Mouse (Mus musculus): ENCODE measurements around the gene Sucla2. TPM values are rescaled to one million over a fixed set of nuclear protein-coding genes. Genes with fewer than 3 reads are reported as not detected.

Sucla2 gene
- polyA plus RNA-seq, 1 experiment from 2014 or later, result 109 TPM

- 92% methylated on average over 6 of the region's 6 CpGs for WGBS
- Histone ChIP-seq H3K4me1 (replicated peaks; ENCODE audit: control insufficient read depth, insufficient read depth, low read length) (no peaks in the 10 kb centered on the region), H3K4me2 (ENCODE audit: low read depth, low read length) (no peak overlapping the region), H3K36me3 (ENCODE audit: control insufficient read depth, insufficient read depth, low read length) (no peaks in the 10 kb centered on the region), H3K9me3 (ENCODE audit: control insufficient read depth, low read length) (no peaks in the 10 kb centered on the region), H3K27ac (ENCODE audit: low read length) (no peak overlapping the region), H3K27me3 (ENCODE audit: control insufficient read depth, insufficient read depth, low read depth, low read length) (no peaks in the 10 kb centered on the region), H3K9ac (ENCODE audit: low read length) (no peak overlapping the region), H3K4me3 (ENCODE audit: low read length) (no peak overlapping the region)
- no peak for ATAC-seq (ENCODE audit: low read depth)
Observed at GRCm38 (mm10) chr14:73493356-73493755, 31.8 kb upstream of the Sucla2 start.

- no peak overlapping the region for H3K4me2 ChIP-seq (ENCODE audit: low read depth, low read length)
- WGBS, result 66% methylated on average over 6 of the region's 6 CpGs
- no peak overlapping the region for H3K27ac ChIP-seq (ENCODE audit: low read length)
- H3K27me3 ChIP-seq (ENCODE audit: control insufficient read depth, insufficient read depth, low read depth, low read length), result no peaks in the 10 kb centered on the region
- no peaks in the 10 kb centered on the region for H3K9me3 ChIP-seq (ENCODE audit: control insufficient read depth, low read length)
- H3K36me3 ChIP-seq (ENCODE audit: control insufficient read depth, insufficient read depth, low read length), result no peaks in the 10 kb centered on the region
- H3K4me3 ChIP-seq (ENCODE audit: low read length), result no peak overlapping the region
- H3K9ac ChIP-seq (ENCODE audit: low read length), result no peak overlapping the region
- no peaks in the 10 kb centered on the region for H3K4me1 ChIP-seq (replicated peaks; ENCODE audit: control insufficient read depth, insufficient read depth, low read length)
- ATAC-seq (ENCODE audit: low read depth), result no peak
Observed at GRCm38 (mm10) chr14:73494122-73494521, 31.0 kb upstream of the Sucla2 start.

GRCm38 (mm10) chr14:73495753-73496152, 29.4 kb upstream of the Sucla2 start:
- Histone ChIP-seq H3K4me1 (replicated peaks; ENCODE audit: control insufficient read depth, insufficient read depth, low read length) (no peaks in the 10 kb centered on the region), H3K9me3 (ENCODE audit: control insufficient read depth, low read length) (no peaks in the 10 kb centered on the region), H3K27ac (ENCODE audit: low read length) (no peak overlapping the region), H3K27me3 (ENCODE audit: control insufficient read depth, insufficient read depth, low read depth, low read length) (no peaks in the 10 kb centered on the region), H3K9ac (ENCODE audit: low read length) (no peak overlapping the region), H3K4me2 (ENCODE audit: low read depth, low read length) (no peak overlapping the region), H3K36me3 (ENCODE audit: control insufficient read depth, insufficient read depth, low read length) (no peaks in the 10 kb centered on the region), H3K4me3 (ENCODE audit: low read length) (no peak overlapping the region)
- no peak for ATAC-seq (ENCODE audit: low read depth)
- WGBS, result 60% methylated on average over 7 of the region's 7 CpGs

GRCm38 (mm10) chr14:73501283-73501682, 23.8 kb upstream of the Sucla2 start:
- H3K4me1 ChIP-seq (replicated peaks; ENCODE audit: control insufficient read depth, insufficient read depth, low read length), result peaks cover 23% of the 10 kb centered on the region
- H3K27me3 ChIP-seq (ENCODE audit: control insufficient read depth, insufficient read depth, low read depth, low read length), result no peaks in the 10 kb centered on the region
- H3K27ac ChIP-seq (ENCODE audit: low read length), result peak overlapping the region; percentile 44
- H3K36me3 ChIP-seq (ENCODE audit: control insufficient read depth, insufficient read depth, low read length), result no peaks in the 10 kb centered on the region
- ATAC-seq (ENCODE audit: low read depth), result no peak
- H3K9ac ChIP-seq (ENCODE audit: low read length), result no peak overlapping the region
- WGBS, result 88% methylated on average over 9 of the region's 9 CpGs
- no peaks in the 10 kb centered on the region for H3K9me3 ChIP-seq (ENCODE audit: control insufficient read depth, low read length)
- no peak overlapping the region for H3K4me3 ChIP-seq (ENCODE audit: low read length)
- no peak overlapping the region for H3K4me2 ChIP-seq (ENCODE audit: low read depth, low read length)

GRCm38 (mm10) chr14:73501721-73502120, 23.4 kb upstream of the Sucla2 start:
- WGBS, result 42% methylated on average over 6 of the region's 6 CpGs
- peak; percentile 57 for ATAC-seq (ENCODE audit: low read depth)
- Histone ChIP-seq H3K4me1 (replicated peaks; ENCODE audit: control insufficient read depth, insufficient read depth, low read length) (peaks cover 23% of the 10 kb centered on the region), H3K9ac (ENCODE audit: low read length) (no peak overlapping the region), H3K36me3 (ENCODE audit: control insufficient read depth, insufficient read depth, low read length) (no peaks in the 10 kb centered on the region), H3K4me2 (ENCODE audit: low read depth, low read length) (no peak overlapping the region), H3K27ac (ENCODE audit: low read length) (peak overlapping the region; percentile 44), H3K4me3 (ENCODE audit: low read length) (no peak overlapping the region), H3K9me3 (ENCODE audit: control insufficient read depth, low read length) (no peaks in the 10 kb centered on the region), H3K27me3 (ENCODE audit: control insufficient read depth, insufficient read depth, low read depth, low read length) (no peaks in the 10 kb centered on the region)

GRCm38 (mm10) chr14:73502591-73503184, 22.4 kb upstream of the Sucla2 start:
- H3K4me1 ChIP-seq (replicated peaks; ENCODE audit: control insufficient read depth, insufficient read depth, low read length), result peaks cover 23% of the 10 kb centered on the region
- no peak overlapping the region for H3K4me3 ChIP-seq (ENCODE audit: low read length)
- no peaks in the 10 kb centered on the region for H3K27me3 ChIP-seq (ENCODE audit: control insufficient read depth, insufficient read depth, low read depth, low read length)
- 15% methylated on average over 7 of the region's 7 CpGs for WGBS
- no peak overlapping the region for H3K9ac ChIP-seq (ENCODE audit: low read length)
- H3K27ac ChIP-seq (ENCODE audit: low read length), result peak overlapping the region; percentile 71
- H3K36me3 ChIP-seq (ENCODE audit: control insufficient read depth, insufficient read depth, low read length), result no peaks in the 10 kb centered on the region
- no peaks in the 10 kb centered on the region for H3K9me3 ChIP-seq (ENCODE audit: control insufficient read depth, low read length)
- H3K4me2 ChIP-seq (ENCODE audit: low read depth, low read length), result no peak overlapping the region
- peak; percentile 61 for ATAC-seq (ENCODE audit: low read depth)

- Histone ChIP-seq H3K4me1 (replicated peaks; ENCODE audit: control insufficient read depth, insufficient read depth, low read length) (peaks cover 23% of the 10 kb centered on the region), H3K4me3 (ENCODE audit: low read length) (no peak overlapping the region), H3K4me2 (ENCODE audit: low read depth, low read length) (no peak overlapping the region), H3K9ac (ENCODE audit: low read length) (no peak overlapping the region), H3K36me3 (ENCODE audit: control insufficient read depth, insufficient read depth, low read length) (no peaks in the 10 kb centered on the region), H3K27ac (ENCODE audit: low read length) (peak overlapping the region; percentile 71), H3K27me3 (ENCODE audit: control insufficient read depth, insufficient read depth, low read depth, low read length) (no peaks in the 10 kb centered on the region), H3K9me3 (ENCODE audit: control insufficient read depth, low read length) (no peaks in the 10 kb centered on the region)
- ATAC-seq (ENCODE audit: low read depth), result no peak
- 51% methylated on average over 13 of the region's 13 CpGs for WGBS
Observed at GRCm38 (mm10) chr14:73503237-73503933, 21.7 kb upstream of the Sucla2 start.

- Histone ChIP-seq H3K36me3 (ENCODE audit: control insufficient read depth, insufficient read depth, low read length) (no peaks in the 10 kb centered on the region), H3K4me3 (ENCODE audit: low read length) (no peak overlapping the region), H3K27me3 (ENCODE audit: control insufficient read depth, insufficient read depth, low read depth, low read length) (no peaks in the 10 kb centered on the region), H3K4me2 (ENCODE audit: low read depth, low read length) (no peak overlapping the region), H3K4me1 (replicated peaks; ENCODE audit: control insufficient read depth, insufficient read depth, low read length) (peaks cover 32% of the 10 kb centered on the region), H3K9me3 (ENCODE audit: control insufficient read depth, low read length) (no peaks in the 10 kb centered on the region), H3K27ac (ENCODE audit: low read length) (no peak overlapping the region), H3K9ac (ENCODE audit: low read length) (no peak overlapping the region)
- no peak for ATAC-seq (ENCODE audit: low read depth)
- WGBS, result 57% methylated on average over 8 of the region's 8 CpGs
Observed at GRCm38 (mm10) chr14:73506283-73506682, 18.8 kb upstream of the Sucla2 start.

GRCm38 (mm10) chr14:73507200-73507599, 17.9 kb upstream of the Sucla2 start:
- Histone ChIP-seq H3K4me3 (ENCODE audit: low read length) (no peak overlapping the region), H3K9ac (ENCODE audit: low read length) (no peak overlapping the region), H3K4me2 (ENCODE audit: low read depth, low read length) (peak overlapping the region; percentile 26), H3K4me1 (replicated peaks; ENCODE audit: control insufficient read depth, insufficient read depth, low read length) (peaks cover 23% of the 10 kb centered on the region), H3K27ac (ENCODE audit: low read length) (no peak overlapping the region), H3K9me3 (ENCODE audit: control insufficient read depth, low read length) (no peaks in the 10 kb centered on the region), H3K36me3 (ENCODE audit: control insufficient read depth, insufficient read depth, low read length) (no peaks in the 10 kb centered on the region), H3K27me3 (ENCODE audit: control insufficient read depth, insufficient read depth, low read depth, low read length) (no peaks in the 10 kb centered on the region)
- no peak for ATAC-seq (ENCODE audit: low read depth)
- 74% methylated on average over 15 of the region's 15 CpGs for WGBS
